Mouse (Mus musculus) gastrocnemius, postnatal 10 days (tissue): ENCODE results near the gene Ckb. TPM values are rescaled to one million over a fixed set of nuclear protein-coding genes. Genes with fewer than 3 reads are reported as not detected.
"Not testable (repeated sequence)": the region's sequence is repeated elsewhere in the genome, so short reads cannot be mapped to it uniquely, and the experiment has no call there.

Experiments used
- DNase-seq: peaks from one replicate; pipeline ENCODE4 v3.0.0; 2021; ENCODE audit warnings: mixed read lengths
- total RNA-seq, 2 experiments: library from RNA; stranded (reverse); gene quantifications; 2 replicates each; pipeline ENCODE4 v1.2.3; 2021

Ckb gene
- total RNA-seq, 2 experiments from 2014 or later: 37.7 to 68.3 TPM

DNA sequence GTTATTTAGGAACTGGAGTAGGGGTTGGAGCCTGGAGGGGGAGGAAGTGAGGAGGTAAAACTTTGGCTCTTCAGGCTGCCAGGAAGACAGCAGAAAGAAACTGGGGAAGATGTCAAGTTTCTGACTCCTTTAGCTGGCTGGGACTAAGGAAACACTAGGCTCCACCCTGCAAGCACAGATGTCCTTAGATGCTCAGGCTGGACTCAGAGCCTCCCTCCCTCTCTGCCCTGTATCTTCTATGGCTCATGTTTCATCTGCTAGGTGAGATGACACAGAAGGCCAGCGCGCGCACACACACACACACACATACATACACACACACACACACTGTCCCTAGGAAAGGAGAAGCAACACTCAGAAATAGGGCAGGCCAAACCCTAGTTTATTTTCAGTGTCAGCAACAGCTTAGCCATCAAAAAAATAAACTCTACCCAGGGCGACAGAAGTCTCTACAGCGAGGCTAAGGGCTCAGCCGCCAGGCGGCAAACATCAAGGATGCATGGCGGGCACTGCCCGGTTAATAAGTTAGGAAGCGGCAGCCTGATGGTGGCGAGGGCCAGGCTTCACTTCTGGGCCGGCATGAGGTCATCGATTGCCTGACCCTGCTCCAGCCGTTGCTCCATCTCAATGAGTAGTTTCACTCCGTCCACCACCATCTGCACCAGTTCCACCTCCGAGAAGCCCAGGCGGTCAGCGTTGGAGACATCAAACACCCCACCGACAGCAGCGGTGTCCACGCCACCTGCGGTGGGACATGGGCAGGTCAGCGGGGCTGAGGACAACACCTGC lies 2.9 kb downstream of the Ckb start:
- DNase-seq: peak; percentile 19

DNA sequence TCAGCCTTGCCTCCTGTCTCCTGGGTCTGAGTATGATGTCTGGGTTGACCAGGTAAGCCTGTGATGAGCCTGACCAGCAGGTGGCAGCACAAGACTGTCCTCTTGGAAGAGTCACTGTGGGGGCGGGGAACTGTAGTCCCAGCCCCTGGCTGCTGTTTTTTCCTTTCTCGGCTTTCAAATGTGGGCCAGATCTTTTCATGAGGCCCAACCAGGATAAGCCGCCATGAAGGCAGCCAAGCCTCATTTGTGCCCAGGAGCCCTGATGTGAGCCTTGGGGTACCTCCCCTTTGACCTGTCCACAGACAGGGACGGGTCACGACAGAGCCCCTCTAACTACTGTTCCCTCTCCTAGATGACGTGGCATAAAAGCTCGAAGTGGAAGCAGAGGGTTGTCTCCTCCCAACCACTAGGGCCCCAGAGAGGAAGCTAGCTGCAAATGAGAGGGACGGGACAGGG lies 3.7 kb downstream of the Ckb start:
- peak; percentile 100 for DNase-seq

DNA sequence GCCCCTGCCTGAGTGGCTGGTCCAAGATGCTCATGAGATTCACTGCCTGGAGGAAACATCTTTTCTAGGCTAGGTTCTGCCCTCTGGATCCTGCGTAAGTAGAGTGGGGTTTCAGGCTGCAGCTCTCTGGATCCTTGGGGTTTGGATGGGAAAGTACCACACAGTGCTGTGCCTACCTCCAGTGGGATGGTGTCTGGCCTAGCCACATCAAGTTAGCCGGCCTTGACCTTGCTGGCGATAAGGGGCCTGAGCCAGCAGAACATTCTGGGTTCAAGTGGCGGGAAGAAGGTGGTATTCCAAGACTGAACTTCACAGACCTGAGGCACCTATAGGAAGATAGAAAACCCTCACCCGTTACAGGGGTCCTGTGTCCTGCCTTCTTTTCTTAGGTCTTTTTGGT lies 4.7 kb downstream of the Ckb start:
- no peak for DNase-seq

DNA sequence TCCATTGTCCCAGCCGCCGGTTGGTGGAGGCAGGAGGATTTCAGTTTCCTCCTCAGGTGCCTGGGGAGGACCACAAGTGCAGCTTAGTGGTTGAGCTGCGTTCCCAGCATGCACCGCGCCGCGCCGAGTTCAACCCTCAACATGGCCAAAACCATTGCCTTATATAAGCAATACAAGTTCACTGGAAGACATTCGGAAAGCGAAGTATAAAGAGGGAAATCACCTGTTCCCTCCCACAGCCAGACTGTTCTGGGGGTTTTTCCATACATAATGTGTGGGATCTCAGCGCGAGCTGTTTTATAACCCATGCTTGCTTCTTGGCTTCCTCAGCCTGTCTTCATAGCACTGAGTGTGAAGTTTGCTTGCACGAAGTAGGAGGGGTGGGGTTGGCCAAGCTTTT lies 5.8 kb downstream of the Ckb start:
- DNase-seq: no peak

DNA sequence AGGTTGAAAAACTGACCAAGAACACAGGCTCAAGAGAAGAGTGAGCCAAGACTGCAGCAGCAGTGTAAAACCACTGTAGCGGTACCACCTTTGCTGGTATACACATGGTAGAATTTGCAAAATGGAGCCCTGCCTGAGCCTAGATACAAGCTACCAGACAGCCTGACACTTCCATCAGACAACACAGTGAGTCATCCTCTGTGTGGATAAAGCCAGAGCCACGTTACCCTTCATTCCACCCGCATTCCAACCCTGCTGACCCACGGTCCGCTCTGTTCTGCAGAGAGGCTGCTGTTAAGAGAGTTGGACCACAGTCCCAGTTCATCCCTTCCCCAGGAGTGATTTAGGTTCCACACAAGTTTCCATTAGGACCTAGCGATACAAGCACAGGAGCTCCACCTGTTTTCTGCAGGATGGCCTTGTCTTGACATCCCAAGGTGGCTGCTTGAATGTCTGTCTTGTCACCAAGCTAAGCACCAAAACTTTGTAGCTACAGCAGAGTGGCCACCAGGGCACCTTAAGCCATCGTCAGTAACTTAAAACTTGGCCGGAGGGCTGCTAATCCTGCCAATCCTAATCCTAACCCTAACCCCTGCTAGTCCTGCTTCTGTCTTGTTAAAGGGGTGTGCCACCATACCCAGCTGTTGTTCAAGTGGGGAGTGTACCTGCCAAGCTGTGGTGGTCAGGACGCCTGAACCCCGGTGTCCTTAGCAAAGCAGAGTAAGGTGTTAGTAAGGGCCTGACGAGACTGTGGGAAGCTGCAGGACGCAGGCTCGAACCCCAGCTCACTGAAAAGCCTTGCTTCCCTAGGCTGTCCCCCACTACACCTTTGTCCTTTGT lies 6.9 kb downstream of the Ckb start:
- DNase-seq: no peak

DNA sequence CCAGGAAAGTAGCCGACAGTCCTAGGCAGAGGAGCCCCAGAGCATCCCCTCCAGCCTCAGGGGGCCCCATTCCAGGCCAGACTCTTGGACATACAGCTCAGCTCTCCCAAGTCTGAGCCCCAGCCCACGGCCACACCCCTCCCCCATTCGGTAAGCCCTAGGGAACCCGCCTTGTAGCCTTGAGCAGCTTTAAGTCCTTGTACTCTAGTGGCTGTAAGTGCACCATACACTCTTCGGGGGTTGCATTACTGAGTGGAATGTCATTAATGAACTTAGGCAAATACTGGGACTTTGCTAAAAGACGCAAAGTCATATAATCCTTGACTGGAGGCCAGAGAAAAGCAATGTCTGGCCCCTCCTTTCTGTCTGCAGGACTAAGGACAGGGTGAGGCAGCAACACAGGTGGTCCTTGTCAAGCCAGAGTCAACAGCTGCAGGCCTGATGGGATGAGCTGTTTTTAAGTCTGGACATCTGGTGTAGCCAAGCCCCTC lies 7.9 kb downstream of the Ckb start:
- peak; percentile 48 for DNase-seq

DNA sequence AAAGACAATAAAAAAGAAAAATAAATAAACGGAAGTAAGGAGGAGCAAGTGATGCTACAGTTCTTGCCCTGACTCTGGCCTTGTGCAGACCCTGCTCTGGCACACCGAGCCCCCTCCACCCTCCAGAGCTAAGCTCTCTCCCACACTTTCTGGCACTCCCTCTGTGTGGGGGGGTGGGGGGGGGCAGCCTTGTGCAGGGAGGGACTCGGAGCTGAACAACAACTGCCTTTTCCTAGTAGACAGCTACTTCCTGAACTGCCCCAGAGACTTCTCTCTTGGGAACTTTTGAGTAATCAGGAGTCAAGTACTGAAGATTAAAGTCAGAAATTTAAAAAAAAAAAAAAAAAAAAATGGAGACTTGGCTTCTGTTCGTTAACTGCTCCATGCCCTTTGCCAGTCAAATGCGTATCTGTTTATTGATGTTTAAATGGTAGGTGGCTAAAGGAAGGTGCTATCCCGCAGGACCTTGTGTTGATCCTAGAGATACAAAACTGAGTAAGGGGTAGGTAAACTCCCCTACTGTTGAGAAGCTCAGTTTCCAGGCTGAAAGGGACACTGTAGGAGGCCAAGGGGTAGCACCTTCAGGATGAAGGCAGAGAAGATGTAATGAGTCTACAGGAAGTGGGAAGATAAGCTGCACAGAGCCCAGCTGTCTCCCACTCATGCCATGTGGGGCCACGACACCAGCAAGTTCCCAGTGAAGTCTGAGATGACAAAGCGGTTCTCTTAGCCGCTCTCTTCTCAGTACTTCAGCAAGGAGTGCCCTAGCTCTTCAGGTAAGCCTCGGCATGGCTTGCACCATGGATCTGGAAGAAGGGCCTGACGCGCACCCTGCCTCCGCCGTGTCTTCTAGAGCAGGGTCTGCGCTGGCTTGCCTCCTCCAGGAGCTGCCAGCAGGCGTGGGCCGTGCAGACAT lies 8.7 kb downstream of the Ckb start:
- no peak for DNase-seq

DNA sequence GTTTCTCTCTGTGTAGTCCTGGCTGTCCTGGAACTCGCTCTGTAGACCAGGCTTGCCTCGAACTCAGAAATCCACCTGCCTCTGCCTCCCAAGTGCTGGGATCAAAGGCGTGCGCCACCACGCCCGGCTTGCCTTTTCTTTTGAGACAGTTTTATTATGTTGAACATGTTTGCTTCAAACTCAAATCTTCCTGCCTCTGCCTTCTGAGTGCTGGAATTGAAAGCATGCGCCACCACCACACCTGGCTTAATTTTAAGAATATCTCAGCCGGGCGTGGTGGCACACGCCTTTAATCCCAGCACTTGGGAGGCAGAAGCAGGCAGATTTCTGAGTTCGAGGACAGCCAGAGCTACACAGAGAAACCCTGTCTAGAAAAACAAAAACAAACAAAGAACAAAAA lies 10.6 kb downstream of the Ckb start:
- not testable (repeated sequence) for DNase-seq

DNA sequence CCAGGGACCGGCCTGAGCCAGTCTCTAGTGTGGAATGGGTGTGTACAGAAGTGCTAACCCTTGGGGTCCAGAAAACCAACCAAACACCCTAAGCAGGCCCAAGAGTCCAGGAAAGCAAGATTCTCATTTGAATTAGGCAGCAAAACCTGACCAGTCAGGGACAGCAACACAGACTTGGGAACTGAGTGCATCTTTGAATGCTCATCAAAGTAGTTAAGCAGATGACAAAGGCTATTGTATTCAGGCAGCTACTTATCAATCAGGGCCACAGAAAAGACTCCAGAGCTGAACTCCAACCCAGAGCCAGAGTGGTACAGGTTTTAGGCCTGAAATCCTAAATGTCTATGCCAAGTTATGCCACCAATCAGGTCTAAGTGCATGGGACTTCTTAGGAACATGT lies 11.5 kb downstream of the Ckb start:
- DNase-seq: no peak

DNA sequence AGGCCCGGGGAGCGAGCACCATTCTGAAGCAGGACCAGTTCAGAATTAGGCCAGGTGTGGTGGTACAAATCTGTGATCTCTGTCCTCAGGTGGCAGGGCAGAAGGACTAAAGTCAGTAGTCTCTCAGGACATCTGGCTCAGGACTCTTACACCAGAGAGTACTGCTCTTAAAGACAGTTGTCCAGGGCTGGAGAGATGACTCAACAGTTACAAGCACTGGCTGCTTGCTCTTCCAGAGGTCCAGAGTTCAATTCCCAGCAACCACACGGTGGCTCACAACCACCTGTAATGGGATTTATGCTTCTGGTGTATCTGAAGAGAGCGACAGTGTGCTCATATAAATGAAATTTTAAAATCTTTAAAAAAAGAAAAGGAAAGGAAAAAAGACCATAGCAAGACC lies 12.8 kb downstream of the Ckb start:
- DNase-seq: no peak

DNA sequence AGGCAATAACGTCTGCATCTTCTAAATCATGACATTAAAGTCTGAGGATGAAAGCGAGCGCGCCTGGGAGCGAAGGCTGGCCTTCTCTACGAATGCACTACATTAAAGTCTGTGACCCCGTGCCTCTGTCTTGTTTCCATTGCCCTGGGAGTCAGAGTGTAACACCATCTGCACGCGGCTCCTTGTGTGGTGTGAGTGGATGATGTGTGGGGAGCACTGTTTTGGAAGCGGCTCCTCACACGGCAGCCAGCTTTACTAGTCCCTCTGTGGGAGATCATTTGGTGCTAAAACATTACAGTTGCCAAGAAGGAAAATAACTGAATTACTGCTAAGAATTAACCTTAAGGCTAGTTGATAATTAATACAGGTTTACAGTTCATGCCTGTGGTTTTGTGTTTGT lies 16.4 kb downstream of the Ckb start:
- no peak for DNase-seq

DNA sequence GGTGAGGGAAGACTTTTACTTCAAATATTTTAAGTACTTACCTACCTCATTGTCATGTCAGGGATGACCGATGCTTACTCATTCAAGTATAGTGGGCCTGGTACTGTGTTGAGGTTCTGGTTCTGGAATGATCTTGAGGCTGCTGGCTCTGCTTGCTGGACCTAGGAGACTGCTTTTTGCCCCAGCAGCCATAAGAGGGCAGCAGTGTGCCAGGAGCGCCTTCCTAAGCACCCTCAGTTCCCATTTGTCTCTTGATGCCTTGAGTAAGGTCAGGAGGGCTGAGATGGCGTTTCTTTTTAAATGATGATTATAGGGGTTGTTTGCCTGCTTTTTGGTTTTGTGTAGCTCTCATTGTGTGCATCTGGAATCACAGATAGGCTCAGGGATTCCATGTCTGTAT lies 18.7 kb downstream of the Ckb start:
- DNase-seq: peak; percentile 73

DNA sequence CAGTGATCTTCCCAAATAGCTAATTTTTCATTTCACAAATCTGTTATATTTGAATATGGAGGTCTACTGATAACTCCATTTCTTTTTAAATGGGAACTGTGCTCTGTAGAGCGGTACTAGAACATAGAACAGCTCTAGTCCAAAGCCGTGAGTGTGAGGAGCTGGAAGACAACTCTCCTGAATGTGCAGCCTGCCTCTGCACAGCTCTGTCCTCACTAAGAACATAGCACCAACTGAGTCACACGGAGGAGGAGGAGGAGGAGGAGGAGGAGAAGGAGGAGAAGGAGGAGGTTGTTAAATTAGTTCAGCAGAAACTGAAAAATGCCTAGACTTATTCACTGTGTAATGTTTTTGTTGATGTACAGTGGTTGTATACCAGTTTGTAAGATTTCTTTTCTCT lies 19.2 kb downstream of the Ckb start:
- DNase-seq: no peak

DNA sequence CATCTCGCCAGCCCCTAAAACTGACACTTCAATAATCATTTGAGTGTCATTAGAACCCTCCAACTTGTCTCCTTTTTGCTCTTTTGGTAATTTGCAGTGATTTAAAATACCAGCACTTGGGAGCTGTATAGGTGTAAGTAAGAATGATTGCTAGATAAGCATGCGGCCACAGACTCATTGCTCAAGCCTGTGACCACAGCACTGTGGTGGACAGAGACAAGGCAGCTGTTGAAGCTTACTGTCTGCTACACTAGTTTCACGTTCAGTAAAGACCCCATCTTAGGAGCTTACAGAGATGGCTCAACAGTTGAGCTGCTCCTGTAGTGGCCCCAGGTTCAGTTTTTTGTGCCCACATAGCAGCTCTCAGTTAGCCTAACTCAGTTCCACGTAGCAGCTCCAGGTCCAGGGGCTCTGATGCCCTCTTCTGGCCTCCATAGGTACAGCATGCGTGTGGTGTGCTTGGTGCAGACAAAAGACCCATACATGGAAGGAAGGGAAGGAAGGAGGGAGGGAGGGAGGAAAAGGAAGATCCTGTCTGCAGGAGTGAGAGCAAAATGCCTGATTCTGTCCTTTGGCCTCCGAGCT lies 24.0 kb downstream of the Ckb start:
- DNase-seq: peak; percentile 61

Other genes starting within 250 kb of the Ckb start
- 10 to 100 TPM; 37.0 to 47.7 TPM for gene Tnfaip2, start 229.9 kb downstream of the Ckb start, total RNA-seq
- gene Gm266, start 186.5 kb downstream of the Ckb start, total RNA-seq: 1 to 10 TPM; 4.7 to 6.5 TPM
- 100 to 1,000 TPM; 140 to 154 TPM for gene Eif5, start 134.3 kb downstream of the Ckb start, total RNA-seq
- 10 to 100 TPM; 50.2 to 62.4 TPM for gene Mark3, start 97.8 kb downstream of the Ckb start, total RNA-seq
- 1 to 10 TPM; 3.8 to 5.4 TPM for gene Trmt61a, start 5.8 kb upstream of the Ckb start, total RNA-seq
- 10 to 100 TPM; 17.5 to 21.1 TPM for gene Bag5, start 40.9 kb upstream of the Ckb start, total RNA-seq
- gene Apopt1, start 40.9 kb upstream of the Ckb start, total RNA-seq: 10 to 100 TPM; 34.7 to 39.5 TPM
- 10 to 100 TPM; 81.0 to 96.2 TPM for gene Klc1, start 86.5 kb upstream of the Ckb start, total RNA-seq
- 1 to 10 TPM; 1.6 to 2.0 TPM for gene Xrcc3, start 141.5 kb upstream of the Ckb start, total RNA-seq
- 10 to 100 TPM; 19.6 to 21.9 TPM for gene Zfyve21, start 141.8 kb upstream of the Ckb start, total RNA-seq
- 10 to 100 TPM in 1 of 2 experiments, 1 to 10 TPM in 1; 9.5 to 13.4 TPM for gene Ppp1r13b, start 235.8 kb upstream of the Ckb start, total RNA-seq